Mouse (Mus musculus): ENCODE results near the gene Ap3b2.

- TF ChIP-seq POLR2A (IDR thresholded peaks at IDR 0.05; ENCODE audit: control insufficient read depth, low read depth, low read length) (no peak), CTCF (IDR thresholded peaks at IDR 0.05; ENCODE audit: control insufficient read depth, insufficient read depth, insufficient replicate concordance, low read depth, low read length) (no peak)
Measured at GRCm38 (mm10) chr7:81489649-81490048, 4.1 kb downstream of the Ap3b2 start.
